Mouse (Mus musculus) forebrain, embryonic 15.5 days (tissue): ENCODE data around the gene Jak3. TPM values are rescaled to one million over a fixed set of nuclear protein-coding genes. Genes with fewer than 3 reads are reported as not detected.
"Not testable (repeated sequence)": the region's sequence is repeated elsewhere in the genome, so short reads cannot be mapped to it uniquely, and the experiment has no call there.

Experiments
- ATAC-seq: fragments of 200-750 bp; cut with Nextera tagmentation; replicated peaks from 2 replicates; pipeline ENCODE4 v1.8.0; 2017; ENCODE audit warnings: mild to moderate bottlenecking, moderate TSS enrichment, moderate library complexity
- H3K27ac ChIP-seq: fragments of 300-500 bp; sonication (generic); replicated peaks from 2 replicates; pipeline ENCODE4 v1.5.1; 2015; ENCODE audit warnings: mild to moderate bottlenecking, inconsistent platforms
- H3K27me3 ChIP-seq: fragments of 300-500 bp; sonication (generic); 2 replicates; pipeline ENCODE4 v1.6.1; 2015; ENCODE audit warnings: inconsistent platforms
- H3K36me3 ChIP-seq: fragments of 300-500 bp; sonication (generic); 2 replicates; pipeline ENCODE4 v1.6.1; 2015; ENCODE audit warnings: mild to moderate bottlenecking, inconsistent platforms
- H3K4me1 ChIP-seq: fragments of 300-500 bp; sonication (generic); 2 replicates; pipeline ENCODE4 v1.6.1; 2015; ENCODE audit warnings: inconsistent platforms
- H3K4me2 ChIP-seq: fragments of 300-500 bp; sonication (generic); replicated peaks from 2 replicates; pipeline ENCODE4 v1.6.1; 2015; ENCODE audit warnings: mild to moderate bottlenecking, inconsistent platforms
- H3K4me3 ChIP-seq: fragments of 300-500 bp; sonication (generic); 2 replicates; pipeline ENCODE4 v1.5.1; 2015; ENCODE audit warnings: mild to moderate bottlenecking, inconsistent platforms
- H3K9ac ChIP-seq: fragments of 300-500 bp; sonication (generic); replicated peaks from 2 replicates; pipeline ENCODE4 v1.6.1; 2015; ENCODE audit warnings: mild to moderate bottlenecking, inconsistent platforms
- H3K9me3 ChIP-seq: fragments of 300-500 bp; sonication (generic); 2 replicates; pipeline ENCODE4 v1.6.1; 2016; ENCODE audit warnings: inconsistent platforms
- microRNA-seq: library from miRNA; unstranded; fragments of <30 nt; microRNA quantifications from one replicate; pipeline ENCODE4, GENCODE M21; 2016
- polyA plus RNA-seq: library from polyadenylated mRNA; unstranded; fragments of >200 nt; fragmentation: Nextera tagmentation; extraction: Ambion mirVana; gene quantifications from 2 replicates; pipeline ENCODE4 v1.2.1, GENCODE M21; 2015

Gene Jak3
- polyA plus RNA-seq, 1 experiment from 2014 or later = 2.9 TPM

- not testable (repeated sequence) for H3K4me1 ChIP-seq, H3K9me3 ChIP-seq, H3K9ac ChIP-seq, H3K27me3 ChIP-seq, H3K27ac ChIP-seq, H3K4me3 ChIP-seq, H3K36me3 ChIP-seq, H3K4me2 ChIP-seq, ATAC-seq
Measured at GRCm38 (mm10) chr8:71738316-71738715, 62.2 kb downstream of the Jak3 start.

Small RNA genes within 50 kb of the gene (microRNA-seq; reads per million reads assigned to microRNA genes)
- gene Mir6769b = 3.5 reads per million, percentile 10 among the genes with 10 or more reads in this experiment

Other genes starting within 250 kb of the Jak3 start
- gene Abhd8, start 212.6 kb upstream of the Jak3 start, polyA plus RNA-seq = 139 and 140 TPM in 2 replicates
- gene Mrpl34, start 211.3 kb upstream of the Jak3 start, polyA plus RNA-seq = 189 and 199 TPM in 2 replicates
- 222 and 240 TPM in 2 replicates for gene Dda1, start 207.1 kb upstream of the Jak3 start, polyA plus RNA-seq
- 9.4 and 9.8 TPM in 2 replicates for gene Ano8, start 190.3 kb upstream of the Jak3 start, polyA plus RNA-seq
- 12.2 and 13.7 TPM in 2 replicates for gene Gtpbp3, start 188.2 kb upstream of the Jak3 start, polyA plus RNA-seq
- 5.4 and 6.0 TPM in 2 replicates for gene Plvap, start 164.5 kb upstream of the Jak3 start, polyA plus RNA-seq
- gene Ccdc194, start 150.6 kb upstream of the Jak3 start, polyA plus RNA-seq = 0.11 TPM in 1 of 2 replicates, not detected in the other
- 8.5 and 8.8 TPM in 2 replicates for gene Bst2, start 138.8 kb upstream of the Jak3 start, polyA plus RNA-seq
- 56.9 and 61.7 TPM in 2 replicates for gene Mvb12a, start 133.4 kb upstream of the Jak3 start, polyA plus RNA-seq
- gene Tmem221, start 117.4 kb upstream of the Jak3 start, polyA plus RNA-seq = 0.11 and 0.20 TPM in 2 replicates
- gene Nxnl1, start 109.7 kb upstream of the Jak3 start, polyA plus RNA-seq = not detected in 2 replicates
- 68.5 and 71.8 TPM in 2 replicates for gene Slc27a1, start 107.4 kb upstream of the Jak3 start, polyA plus RNA-seq
- 191 TPM in 2 replicates for gene Pgls, start 84.1 kb upstream of the Jak3 start, polyA plus RNA-seq
- 4.9 and 5.5 TPM in 2 replicates for gene Fam129c, start 78.6 kb upstream of the Jak3 start, polyA plus RNA-seq
- 54.3 and 56.2 TPM in 2 replicates for gene Colgalt1, start 65.3 kb upstream of the Jak3 start, polyA plus RNA-seq
- 23.3 and 23.6 TPM in 2 replicates for gene Unc13a, start 4.5 kb upstream of the Jak3 start, polyA plus RNA-seq
- 0.54 TPM in 1 of 2 replicates, not detected in the other for gene Insl3, start 12.9 kb downstream of the Jak3 start, polyA plus RNA-seq
- gene B3gnt3, start 25.5 kb downstream of the Jak3 start, polyA plus RNA-seq = 0.42 and 0.46 TPM in 2 replicates
- 70.9 and 71.7 TPM in 2 replicates for gene Fcho1, start 49.4 kb downstream of the Jak3 start, polyA plus RNA-seq
- gene Zfp709, start 205.7 kb downstream of the Jak3 start, polyA plus RNA-seq = 8.3 and 8.5 TPM in 2 replicates
- 16.4 and 17.8 TPM in 2 replicates for gene Zfp882, start 232.3 kb downstream of the Jak3 start, polyA plus RNA-seq
- 31.7 and 32.5 TPM in 2 replicates for gene Zfp617, start 232.3 kb downstream of the Jak3 start, polyA plus RNA-seq